Comparison of ENCODE assay signal across 16 mouse cellular contexts in the genomic region with DNA sequence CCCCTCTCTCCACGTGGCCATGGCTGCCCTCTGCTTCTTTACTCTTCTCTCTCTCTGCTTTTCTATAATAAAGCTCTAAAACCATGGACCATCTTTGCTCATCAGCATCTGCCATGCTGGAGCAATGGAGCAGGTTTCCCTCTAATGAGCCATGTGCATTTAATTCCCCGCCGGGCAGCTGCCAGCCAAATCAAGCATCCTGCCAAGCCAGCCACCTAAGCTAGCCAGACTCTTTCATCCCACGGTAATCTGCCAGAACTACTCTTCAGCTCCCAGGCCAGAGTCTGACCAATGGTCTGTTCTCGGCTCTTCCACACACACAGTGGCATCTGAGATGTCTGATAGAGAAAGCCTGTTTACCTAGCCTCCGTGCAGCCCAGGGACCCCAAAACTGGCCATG.
DNase-seq lines count a peak whose midpoint lies in the region; ATAC-seq and TF ChIP-seq lines count a peak whose summit lies in the region.
"Had no signal": no experiment of that assay in that cellular context is flagged by ENCODE, and none has a peak within 500 bp of the region (broad histone marks: within the 10 kb centered on the region; RNA-seq: fewer than 3 reads in every experiment).

No protein-coding gene starts in this region.

- no peak overlapping the region for H3K9ac ChIP-seq in forebrain, embryonic 15.5 days (replicated peaks)
- H3K9ac ChIP-seq in forebrain, embryonic 12.5 days: no peak overlapping the region
- no peak overlapping the region for H3K9ac ChIP-seq in midbrain, postnatal 0 days (replicated peaks; ENCODE audit: low read length, poor library complexity, severe bottlenecking)
- H3K9ac ChIP-seq: embryonic facial prominence, embryonic 13.5 days; midbrain, embryonic 13.5 days had no signal

- peak; percentile 73 for DNase-seq in midbrain, postnatal 0 days (ENCODE audit: low spot score)
- DNase-seq in midbrain, embryonic 10.5 days (ENCODE audit: low spot score): no peak
- peak; percentile 10 for DNase-seq in cerebellum, adult 9-10 months
- DNase-seq in adrenal gland, postnatal 36 days: no peak
- no peak for DNase-seq in urinary bladder, postnatal 36 days (ENCODE audit: low spot score in 2 of 2)
- DNase-seq in kidney, postnatal 14 days: no peak
- DNase-seq: gastrocnemius, postnatal 10 days; kidney, adult 9 months; lung, adult 2 months; thymus, adult 2 months had no signal

- H3K4me1 ChIP-seq in forebrain, embryonic 15.5 days: no peaks in the 10 kb centered on the region
- no peaks in the 10 kb centered on the region for H3K4me1 ChIP-seq in forebrain, embryonic 12.5 days
- no peaks in the 10 kb centered on the region for H3K4me1 ChIP-seq in midbrain, postnatal 0 days (ENCODE audit: insufficient read depth, low read length)
- H3K4me1 ChIP-seq in midbrain, embryonic 10.5 days: no peaks in the 10 kb centered on the region
- H3K4me1 ChIP-seq: embryonic facial prominence, embryonic 13.5 days; midbrain, embryonic 13.5 days had no signal

- no peak overlapping the region for H3K4me3 ChIP-seq in forebrain, embryonic 15.5 days
- no peak overlapping the region for H3K4me3 ChIP-seq in forebrain, embryonic 12.5 days (replicated peaks)
- no peak overlapping the region for H3K4me3 ChIP-seq in midbrain, postnatal 0 days (ENCODE audit: low read depth, low read length)
- H3K4me3 ChIP-seq in midbrain, embryonic 10.5 days: no peak overlapping the region
- H3K4me3 ChIP-seq: embryonic facial prominence, embryonic 13.5 days; midbrain, embryonic 13.5 days had no signal

- H3K27ac ChIP-seq in forebrain, embryonic 15.5 days (replicated peaks): 0 out of 2 replicates have a peak overlapping the region, but pooled peaks have one; percentile 5
- no peak overlapping the region for H3K27ac ChIP-seq in forebrain, embryonic 12.5 days
- H3K27ac ChIP-seq in midbrain, postnatal 0 days (ENCODE audit: low read depth, low read length): no peak overlapping the region
- no peak overlapping the region for H3K27ac ChIP-seq in midbrain, embryonic 10.5 days (replicated peaks)
- H3K27ac ChIP-seq: embryonic facial prominence, embryonic 13.5 days; macrophage; midbrain, embryonic 13.5 days had no signal

- no peak for TF ChIP-seq CTCF in midbrain, postnatal 0 days (IDR thresholded peaks at IDR 0.05)

- no peak; the same call in 1 of the 2 replicates for ATAC-seq in forebrain, embryonic 15.5 days (replicated peaks)
- no peak for ATAC-seq in forebrain, embryonic 12.5 days (ENCODE audit: low FRiP score)
- ATAC-seq in midbrain, postnatal 0 days (ENCODE audit: low FRiP score): no peak
- ATAC-seq: midbrain, embryonic 13.5 days; Patski had no signal

- H3K9me3 ChIP-seq in forebrain, embryonic 15.5 days: no peaks in the 10 kb centered on the region
- H3K9me3 ChIP-seq in forebrain, embryonic 12.5 days: no peaks in the 10 kb centered on the region
- H3K9me3 ChIP-seq in midbrain, postnatal 0 days (ENCODE audit: low read length): no peaks in the 10 kb centered on the region
- no peaks in the 10 kb centered on the region for H3K9me3 ChIP-seq in midbrain, embryonic 10.5 days (replicated peaks)
- H3K9me3 ChIP-seq: embryonic facial prominence, embryonic 13.5 days; midbrain, embryonic 13.5 days had no signal

- H3K36me3 ChIP-seq in forebrain, embryonic 15.5 days: no peaks in the 10 kb centered on the region
- H3K36me3 ChIP-seq in forebrain, embryonic 12.5 days (replicated peaks): no peaks in the 10 kb centered on the region
- no peaks in the 10 kb centered on the region for H3K36me3 ChIP-seq in midbrain, postnatal 0 days (ENCODE audit: insufficient read depth, low read length)
- H3K36me3 ChIP-seq in midbrain, embryonic 10.5 days: no peaks in the 10 kb centered on the region
- H3K36me3 ChIP-seq: embryonic facial prominence, embryonic 13.5 days; midbrain, embryonic 13.5 days had no signal

- H3K27me3 ChIP-seq in forebrain, embryonic 15.5 days: no peaks in the 10 kb centered on the region
- no peaks in the 10 kb centered on the region for H3K27me3 ChIP-seq in forebrain, embryonic 12.5 days
- H3K27me3 ChIP-seq in midbrain, postnatal 0 days (ENCODE audit: insufficient read depth, low read length): no peaks in the 10 kb centered on the region
- H3K27me3 ChIP-seq in midbrain, embryonic 10.5 days (ENCODE audit: low read depth, poor library complexity, severe bottlenecking): no peaks in the 10 kb centered on the region
- H3K27me3 ChIP-seq: embryonic facial prominence, embryonic 13.5 days; midbrain, embryonic 13.5 days; Patski had no signal

- H3K4me2 ChIP-seq in forebrain, embryonic 15.5 days (replicated peaks): no peak overlapping the region
- H3K4me2 ChIP-seq in forebrain, embryonic 12.5 days: no peak overlapping the region
- no peak overlapping the region for H3K4me2 ChIP-seq in midbrain, postnatal 0 days (ENCODE audit: low read depth, low read length, poor library complexity, severe bottlenecking)
- H3K4me2 ChIP-seq: embryonic facial prominence, embryonic 13.5 days; midbrain, embryonic 13.5 days had no signal

- 52% methylated on average over 6 of the region's 6 CpGs for WGBS in forebrain, embryonic 15.5 days
- WGBS in forebrain, embryonic 12.5 days: 80% methylated on average over 6 of the region's 6 CpGs
- 66% methylated on average over 6 of the region's 6 CpGs for WGBS in midbrain, postnatal 0 days
- 86% methylated on average over 6 of the region's 6 CpGs for WGBS in midbrain, embryonic 10.5 days

Comparison
In these comparisons a context has a peak if more than half of its experiments do, and no peak if none do; other contexts are left out.
1. DNase-seq: peak in midbrain, postnatal 0 days (single experiment) and cerebellum, adult 9-10 months (single experiment); none in midbrain, embryonic 10.5 days (single experiment), adrenal gland, postnatal 36 days (0 of 2), urinary bladder, postnatal 36 days (0 of 2) and kidney, postnatal 14 days (single experiment).